Mouse (Mus musculus) liver, adult 2 months (tissue): ENCODE data around the gene Prima1.

Source experiments
- CTCF ChIP-seq: fragments of 200-500 bp; IDR thresholded peaks from 2 replicates; pipeline ENCODE4 v1.5.1; 2011; ENCODE audit warnings: low read depth, low read length, control low read depth
- POLR2A ChIP-seq: fragments of 200-500 bp; IDR thresholded peaks from 2 replicates; pipeline ENCODE4 v1.6.1; 2011; ENCODE audit warnings: low read length, control low read depth; ENCODE audit not compliant: insufficient read depth; ENCODE audit errors: extremely low read depth

DNA sequence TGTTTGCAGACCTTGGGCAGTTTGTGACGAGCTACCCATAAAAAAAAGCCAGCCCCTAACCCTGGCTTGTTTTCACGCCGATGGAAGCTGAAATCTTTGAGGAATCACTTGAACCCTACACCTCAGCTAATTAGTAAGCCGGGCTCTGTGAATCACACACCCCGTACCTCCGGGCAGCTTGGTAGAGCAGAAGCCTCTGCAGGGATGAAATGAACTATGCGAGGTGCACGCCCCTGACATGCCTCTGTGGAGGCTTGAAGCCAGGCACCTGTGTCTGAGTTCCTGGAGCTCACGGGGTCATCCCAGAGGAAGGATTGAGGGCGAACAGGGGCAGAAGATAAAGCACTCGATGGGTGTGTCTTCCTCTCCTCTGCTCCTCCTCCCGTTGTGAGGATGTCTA, 73.1 kb downstream of the Prima1 start:
- TF ChIP-seq CTCF (no peak), POLR2A (no peak)
